Mouse (Mus musculus): ENCODE measurements around the gene Reg1.

DNA sequence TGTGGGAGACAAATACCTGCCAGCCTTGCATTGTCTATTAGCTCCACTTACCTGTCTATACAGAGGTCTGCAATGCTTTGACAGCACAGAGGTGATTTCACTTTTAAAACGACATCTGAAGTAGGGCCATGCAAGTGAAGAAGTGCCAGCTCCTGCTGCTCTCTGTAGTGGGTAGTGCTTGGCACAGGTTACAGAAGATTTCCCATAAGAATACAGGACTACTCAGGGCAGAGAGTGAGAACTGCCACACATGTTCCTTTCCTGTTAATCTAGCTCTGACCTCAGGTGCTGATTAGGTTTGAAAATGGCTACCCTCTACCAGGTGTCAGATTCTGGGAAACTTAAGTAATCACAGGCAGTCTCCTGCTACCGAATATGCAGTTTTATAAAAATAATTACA, 43.7 kb upstream of the Reg1 start, which contains the start of gene Reg3d:
- no peak for TF ChIP-seq CTCF (IDR thresholded peaks at IDR 0.05; ENCODE audit: control insufficient read depth, insufficient read depth, insufficient read length)
- TF ChIP-seq USF1 (IDR thresholded peaks at IDR 0.05; ENCODE audit: low read depth), result no peak
